Mouse (Mus musculus) heart, postnatal 0 days (tissue): ENCODE measurements at regions not wholly inside any gene's neighbourhood (a gene's known extent, or its start where the extent isn't known, plus 50 kb on each side); places are given as distances from the start of the nearest gene placed in this dataset.

Experiments used
- ATAC-seq: fragments of 200-750 bp; cut with Nextera tagmentation; 2 replicates; pipeline ENCODE4 v1.8.0; 2017; ENCODE audit warnings: low read depth, moderate number of reproducible peaks, moderate library complexity; ENCODE audit not compliant: insufficient read depth
- DNase-seq: peaks from one replicate; pipeline ENCODE4 v3.0.0-alpha.2; 2016; ENCODE audit warnings: low spot score
- H3K27ac ChIP-seq: fragments of 300-500 bp; sonication (generic); 2 replicates; pipeline ENCODE4 v1.5.1; 2014; ENCODE audit warnings: low read depth, mild to moderate bottlenecking
- H3K27me3 ChIP-seq: fragments of 300-500 bp; sonication (generic); 2 replicates; pipeline ENCODE4 v1.6.1; 2014; ENCODE audit warnings: low read length, mixed read lengths; ENCODE audit not compliant: control insufficient read depth, insufficient read depth
- H3K36me3 ChIP-seq: fragments of 300-500 bp; sonication (generic); replicated peaks from 2 replicates; pipeline ENCODE4 v1.6.1; 2014; ENCODE audit warnings: low read length, mixed read lengths; ENCODE audit not compliant: control insufficient read depth, insufficient read depth
- H3K4me1 ChIP-seq: fragments of 300-500 bp; sonication (generic); 2 replicates; pipeline ENCODE4 v1.6.1; 2014; ENCODE audit warnings: antibody characterized with exemption; ENCODE audit not compliant: control insufficient read depth, insufficient read depth
- H3K4me2 ChIP-seq: fragments of 300-500 bp; sonication (generic); 2 replicates; pipeline ENCODE4 v1.6.1; 2014; ENCODE audit warnings: low read depth, mild to moderate bottlenecking, low read length, moderate library complexity
- H3K4me3 ChIP-seq: fragments of 300-500 bp; sonication (generic); 2 replicates; pipeline ENCODE4 v1.5.1; 2014; ENCODE audit warnings: low read depth, low read length
- H3K9ac ChIP-seq: fragments of 300-500 bp; sonication (generic); replicated peaks from 2 replicates; pipeline ENCODE4 v1.6.1; 2014; ENCODE audit warnings: low read depth, low read length, mixed read lengths
- H3K9me3 ChIP-seq: fragments of 300-500 bp; sonication (generic); replicated peaks from 2 replicates; pipeline ENCODE4 v1.6.1; 2016; ENCODE audit warnings: low read length; ENCODE audit not compliant: control insufficient read depth
- CTCF ChIP-seq: IDR thresholded peaks from 2 replicates; pipeline ENCODE4 v1.5.1; 2016; ENCODE audit warnings: antibody characterized with exemption, control low read depth, low read depth
- EP300 ChIP-seq: IDR thresholded peaks from 2 replicates; pipeline ENCODE4 v1.6.1; 2016; ENCODE audit warnings: antibody characterized with exemption, low read depth
- whole genome bisulfite sequencing: fragments of 180-500 bp; shearing (Covaris S2); extraction: QIAGEN DNeasy Blood & Tissue Kit; methylation state at CpG from one replicate; pipeline ENCODE4 v1.1.7; 2014; 5-methylcytosine and 5-hydroxymethylcytosine counted together

DNA sequence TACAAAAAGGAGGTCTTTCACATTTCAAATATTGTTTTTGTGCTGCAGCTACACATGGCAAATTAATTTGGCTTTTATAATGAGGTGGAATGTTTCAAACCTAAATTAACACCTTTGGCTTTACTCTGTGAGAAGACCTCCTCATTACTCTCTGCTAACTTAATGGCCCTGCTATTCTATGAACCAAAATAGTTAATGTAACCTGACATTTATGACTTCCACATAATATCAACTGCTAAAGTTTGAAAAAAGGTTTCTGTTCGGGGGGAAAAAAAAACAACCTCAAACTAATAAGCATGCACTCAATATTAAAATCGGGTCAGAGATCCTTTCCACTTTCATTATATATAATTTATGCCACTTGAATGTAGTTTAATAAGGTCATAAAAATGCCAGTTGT is 197.2 kb upstream of the Cep162 start:
- H3K36me3 ChIP-seq: no peaks in the 10 kb centered on the region
- ATAC-seq: no peak
- no peak overlapping the region for H3K27ac ChIP-seq
- no peak for TF ChIP-seq EP300
- TF ChIP-seq CTCF: no peak
- H3K4me3 ChIP-seq: no peak overlapping the region
- no peak for DNase-seq
- H3K4me1 ChIP-seq: no peaks in the 10 kb centered on the region
- H3K27me3 ChIP-seq: no peaks in the 10 kb centered on the region
- H3K4me2 ChIP-seq: no peak overlapping the region
- H3K9ac ChIP-seq: no peak overlapping the region
- H3K9me3 ChIP-seq: no peaks in the 10 kb centered on the region
- WGBS: 59% methylated on average over 2 of the region's 2 CpGs

DNA sequence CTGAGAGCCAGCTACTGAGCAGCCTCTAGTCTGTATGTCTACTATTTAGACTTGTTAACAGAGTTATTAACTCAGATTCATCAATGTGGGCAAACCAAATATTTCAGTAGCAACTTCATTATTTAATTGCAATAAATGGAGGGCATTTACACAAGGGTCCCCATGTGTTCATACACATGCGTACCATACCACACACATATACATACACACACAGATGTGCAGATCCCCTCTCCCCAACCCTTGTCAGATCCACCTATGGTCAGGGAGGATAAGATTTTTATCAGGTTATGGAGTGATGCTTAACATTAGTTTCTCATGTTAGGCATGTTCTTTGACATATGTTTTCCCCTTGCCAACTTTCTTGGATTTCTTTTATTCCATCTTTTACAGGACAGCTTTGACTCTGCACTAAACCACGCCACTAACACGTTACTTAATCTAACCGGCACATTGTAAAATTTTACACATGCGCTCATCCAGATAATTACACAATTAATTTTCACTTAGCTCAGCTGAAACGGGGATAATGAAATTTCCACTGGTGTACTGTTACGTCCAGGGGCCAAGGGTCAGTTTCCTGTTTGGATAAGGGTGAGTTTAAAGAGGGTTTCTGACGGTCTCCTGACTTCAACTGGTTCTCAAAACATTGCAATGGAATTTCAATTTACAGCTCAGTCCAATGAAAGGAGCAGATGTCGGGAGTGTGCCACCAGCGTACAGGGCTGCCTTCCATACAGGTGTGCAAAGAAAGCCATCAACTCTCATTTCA is 188.3 kb upstream of the Cep162 start:
- no peaks in the 10 kb centered on the region for H3K4me1 ChIP-seq
- H3K27ac ChIP-seq: no peak overlapping the region
- no peak for DNase-seq
- no peaks in the 10 kb centered on the region for H3K27me3 ChIP-seq
- WGBS: 65% methylated on average over 10 of the region's 10 CpGs
- ATAC-seq: no peak
- H3K9me3 ChIP-seq: no peaks in the 10 kb centered on the region
- H3K4me3 ChIP-seq: no peak overlapping the region
- TF ChIP-seq CTCF: no peak
- TF ChIP-seq EP300: no peak
- no peaks in the 10 kb centered on the region for H3K36me3 ChIP-seq
- H3K9ac ChIP-seq: no peak overlapping the region
- H3K4me2 ChIP-seq: no peak overlapping the region

GRCm38 (mm10) chr9:87432072-87432471 is 176.7 kb upstream of the Cep162 start:
- H3K4me3 ChIP-seq: no peak overlapping the region
- WGBS: 74% methylated on average over 8 of the region's 8 CpGs
- H3K27me3 ChIP-seq: no peaks in the 10 kb centered on the region
- DNase-seq (no peak), ATAC-seq (no peak)
- H3K4me2 ChIP-seq: no peak overlapping the region
- H3K9me3 ChIP-seq: 0 out of 2 replicates have a peak, but pooled peaks cover 3% of the 10 kb centered on the region
- H3K27ac ChIP-seq: no peak overlapping the region
- H3K9ac ChIP-seq: no peak overlapping the region
- no peaks in the 10 kb centered on the region for H3K4me1 ChIP-seq
- TF ChIP-seq CTCF (no peak), EP300 (no peak)
- H3K36me3 ChIP-seq: no peaks in the 10 kb centered on the region

- ATAC-seq (no peak), DNase-seq (no peak)
- WGBS: 69% methylated on average over 7 of the region's 7 CpGs
Observed at GRCm38 (mm10) chr9:87431523-87431922, 176.2 kb upstream of the Cep162 start.

GRCm38 (mm10) chr9:87425201-87425600 is 169.9 kb upstream of the Cep162 start:
- Histone ChIP-seq H3K9ac (no peak overlapping the region), H3K36me3 (no peaks in the 10 kb centered on the region), H3K9me3 (0 out of 2 replicates have a peak, but pooled peaks cover 3% of the 10 kb centered on the region), H3K4me3 (no peak overlapping the region), H3K27me3 (peaks cover 3% of the 10 kb centered on the region; the same call in 1 of the 2 replicates), H3K27ac (no peak overlapping the region), H3K4me1 (no peaks in the 10 kb centered on the region), H3K4me2 (no peak overlapping the region)
- DNase-seq: peak; percentile 25
- TF ChIP-seq EP300 (no peak), CTCF (peak; percentile 76)
- no peak for ATAC-seq
- 50% methylated on average over 4 of the region's 4 CpGs for WGBS

More at GRCm38 (mm10) chr9:87431523-87431922, 176.2 kb upstream of the Cep162 start:
- no peak overlapping the region for H3K27ac ChIP-seq
- no peaks in the 10 kb centered on the region for H3K36me3 ChIP-seq
- no peak overlapping the region for H3K9ac ChIP-seq
- no peaks in the 10 kb centered on the region for H3K27me3 ChIP-seq
- H3K4me2 ChIP-seq: no peak overlapping the region
- 0 out of 2 replicates have a peak, but pooled peaks cover 3% of the 10 kb centered on the region for H3K9me3 ChIP-seq
- no peak overlapping the region for H3K4me3 ChIP-seq
- TF ChIP-seq CTCF: no peak
- TF ChIP-seq EP300: no peak
- H3K4me1 ChIP-seq: no peaks in the 10 kb centered on the region
